Mouse (Mus musculus) megakaryocyte, embryonic 14.5 days (primary cell): ENCODE measurements around the gene Iqce.

Source experiments
- FLI1 ChIP-seq: IDR thresholded peaks from 2 replicates; pipeline ENCODE4 v1.6.1; 2012; ENCODE audit warnings: low read length, inconsistent platforms, mixed read lengths
- GATA1 ChIP-seq: IDR thresholded peaks from 3 replicates; pipeline ENCODE4 v1.6.1; 2012; ENCODE audit warnings: mixed read lengths, low read length, inconsistent platforms, borderline replicate concordance

DNA sequence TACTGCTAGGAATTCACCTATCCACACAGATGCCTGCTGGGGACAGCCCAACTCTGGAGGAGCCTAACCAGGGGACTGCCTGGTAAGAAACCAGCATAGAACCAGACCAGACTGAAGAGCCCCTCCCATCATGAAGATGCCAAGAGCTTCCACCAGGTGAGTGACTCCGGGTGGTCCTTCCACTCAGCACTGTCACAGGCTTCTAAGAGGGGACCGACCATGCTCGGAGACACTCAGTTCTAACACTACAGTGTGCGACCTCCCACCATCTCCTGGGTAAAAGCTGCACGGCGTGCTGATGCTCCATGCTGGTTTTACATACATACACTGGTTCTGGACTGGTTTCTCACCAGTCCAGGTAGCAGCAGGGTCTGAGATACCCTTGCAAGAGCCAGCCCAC lies 56.0 kb downstream of the Iqce start:
- TF ChIP-seq FLI1, result no peak
- TF ChIP-seq GATA1, result no peak
